Mouse (Mus musculus) erythroblast, embryonic 14.5 days (primary cell): ENCODE measurements at regions not wholly inside any gene's neighbourhood (a gene's known extent, or its start where the extent isn't known, plus 50 kb on each side); places are given as distances from the start of the nearest gene placed in this dataset.

ENCODE experiments used
- GATA1 ChIP-seq: IDR thresholded peaks from 2 replicates; pipeline ENCODE4 v1.6.1; 2012; ENCODE audit warnings: low read length, inconsistent platforms, mixed read lengths
- TAL1 ChIP-seq: IDR thresholded peaks from 3 replicates; pipeline ENCODE4 v1.6.1; 2012; ENCODE audit warnings: low read length, inconsistent platforms, mixed read lengths

GRCm38 (mm10) chr1:35017471-35017870, 167.7 kb downstream of the Plekhb2 start:
- no peak for TF ChIP-seq TAL1
- TF ChIP-seq GATA1, result no peak
